Mouse (Mus musculus) E14TG2a.4 (cell line): ENCODE measurements at regions not wholly inside any gene's neighbourhood (a gene's known extent, or its start where the extent isn't known, plus 50 kb on each side); places are given as distances from the start of the nearest gene placed in this dataset.

ENCODE experiments used
- H3K27me3 ChIP-seq: 2 replicates; pipeline ENCODE4 v1.6.1; 2014; ENCODE audit warnings: low read length, control low read depth; ENCODE audit not compliant: insufficient read depth
- H3K36me3 ChIP-seq: 2 replicates; pipeline ENCODE4 v1.6.1; 2014; ENCODE audit warnings: low read length, control low read depth; ENCODE audit not compliant: insufficient read depth
- H3K4me1 ChIP-seq: replicated peaks from 2 replicates; pipeline ENCODE4 v1.6.1; 2014; ENCODE audit warnings: low read depth, low read length, control low read depth
- H3K4me3 ChIP-seq: replicated peaks from 2 replicates; pipeline ENCODE4 v1.5.1; 2014; ENCODE audit warnings: mild to moderate bottlenecking, low read length
- H3K9me3 ChIP-seq: 2 replicates; pipeline ENCODE4 v1.6.1; 2014; ENCODE audit warnings: low read length, control low read depth
- CTCF ChIP-seq: conservative IDR thresholded peaks from 2 replicates; pipeline ENCODE4 v1.5.1; 2014; ENCODE audit warnings: low read length
- NANOG ChIP-seq: IDR thresholded peaks from 2 replicates; pipeline ENCODE4 v1.6.1; 2014; ENCODE audit warnings: borderline replicate concordance, low read length, mixed read lengths
- POU5F1 ChIP-seq: IDR thresholded peaks from 2 replicates; pipeline ENCODE4 v1.6.1; 2014; ENCODE audit warnings: low read length, borderline replicate concordance

GRCm38 (mm10) chr10:98073432-98073831 lies 346.9 kb upstream of the C030005K15Rik start:
- H3K27me3 ChIP-seq: no peaks in the 10 kb centered on the region

GRCm38 (mm10) chr10:98084881-98085280 lies 358.3 kb upstream of the C030005K15Rik start:
- no peak overlapping the region for H3K4me3 ChIP-seq
- H3K27me3 ChIP-seq: no peaks in the 10 kb centered on the region
- no peak for TF ChIP-seq CTCF
- no peak for TF ChIP-seq POU5F1
- TF ChIP-seq NANOG: no peak
- no peaks in the 10 kb centered on the region for H3K9me3 ChIP-seq
- no peaks in the 10 kb centered on the region for H3K4me1 ChIP-seq
- H3K36me3 ChIP-seq: no peaks in the 10 kb centered on the region

More at GRCm38 (mm10) chr10:98073432-98073831, 346.9 kb upstream of the C030005K15Rik start:
- TF ChIP-seq CTCF: no peak
- no peak for TF ChIP-seq POU5F1
- no peak for TF ChIP-seq NANOG
- no peak overlapping the region for H3K4me3 ChIP-seq
- H3K36me3 ChIP-seq: no peaks in the 10 kb centered on the region
- no peaks in the 10 kb centered on the region for H3K9me3 ChIP-seq
- H3K4me1 ChIP-seq: no peaks in the 10 kb centered on the region

DNA sequence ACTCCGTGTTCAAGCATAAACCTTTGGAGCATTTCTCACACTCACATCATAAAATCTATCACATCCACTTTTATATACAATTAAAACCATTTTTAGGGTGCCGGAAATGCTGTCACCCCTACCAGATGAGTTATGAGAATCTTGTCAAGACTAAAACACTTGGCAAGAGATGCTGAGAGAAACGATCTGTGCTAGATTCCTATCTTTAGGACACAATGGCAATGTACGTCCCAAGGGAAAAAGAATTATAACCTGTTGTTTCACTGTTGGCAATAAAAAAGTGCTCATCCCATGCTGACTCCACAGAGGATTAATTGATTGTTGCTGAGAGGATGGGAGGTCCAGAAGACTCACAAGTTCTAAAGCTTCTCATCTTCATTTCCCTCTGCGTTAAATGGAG lies 389.7 kb upstream of the C030005K15Rik start:
- Histone ChIP-seq H3K36me3 (no peaks in the 10 kb centered on the region), H3K4me1 (no peaks in the 10 kb centered on the region), H3K9me3 (no peaks in the 10 kb centered on the region), H3K27me3 (no peaks in the 10 kb centered on the region), H3K4me3 (no peak overlapping the region)
- no peak for TF ChIP-seq POU5F1
- TF ChIP-seq CTCF: no peak
- TF ChIP-seq NANOG: no peak

DNA sequence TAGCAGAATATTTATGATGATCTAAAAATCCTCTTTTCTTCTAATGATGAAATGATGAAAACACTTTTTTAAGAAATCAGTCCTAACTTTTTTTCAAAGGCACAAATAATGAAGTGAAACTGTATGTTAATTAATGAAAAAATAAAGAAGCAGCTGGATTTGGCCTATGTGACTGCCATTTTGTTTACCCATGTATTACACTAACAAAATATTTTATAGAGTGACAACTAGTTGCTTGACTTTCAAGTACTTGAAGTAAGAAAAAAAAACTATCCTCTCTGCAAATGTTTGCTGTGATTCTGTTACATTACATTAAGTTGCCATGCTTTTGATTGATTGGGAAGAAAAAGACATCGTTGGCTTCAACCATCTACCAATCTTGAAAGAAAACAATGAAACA lies 399.2 kb upstream of the C030005K15Rik start:
- no peak for TF ChIP-seq NANOG
- TF ChIP-seq CTCF: no peak
- no peak for TF ChIP-seq POU5F1
- H3K4me1 ChIP-seq: no peaks in the 10 kb centered on the region
- H3K4me3 ChIP-seq: no peak overlapping the region
- H3K9me3 ChIP-seq: no peaks in the 10 kb centered on the region
- H3K36me3 ChIP-seq: no peaks in the 10 kb centered on the region
- no peaks in the 10 kb centered on the region for H3K27me3 ChIP-seq

GRCm38 (mm10) chr10:98135026-98135425 lies 408.5 kb upstream of the C030005K15Rik start:
- no peaks in the 10 kb centered on the region for H3K36me3 ChIP-seq
- no peaks in the 10 kb centered on the region for H3K4me1 ChIP-seq
- no peak overlapping the region for H3K4me3 ChIP-seq
- H3K9me3 ChIP-seq: no peaks in the 10 kb centered on the region
- TF ChIP-seq CTCF (no peak), POU5F1 (no peak), NANOG (no peak)
- no peaks in the 10 kb centered on the region for H3K27me3 ChIP-seq

DNA sequence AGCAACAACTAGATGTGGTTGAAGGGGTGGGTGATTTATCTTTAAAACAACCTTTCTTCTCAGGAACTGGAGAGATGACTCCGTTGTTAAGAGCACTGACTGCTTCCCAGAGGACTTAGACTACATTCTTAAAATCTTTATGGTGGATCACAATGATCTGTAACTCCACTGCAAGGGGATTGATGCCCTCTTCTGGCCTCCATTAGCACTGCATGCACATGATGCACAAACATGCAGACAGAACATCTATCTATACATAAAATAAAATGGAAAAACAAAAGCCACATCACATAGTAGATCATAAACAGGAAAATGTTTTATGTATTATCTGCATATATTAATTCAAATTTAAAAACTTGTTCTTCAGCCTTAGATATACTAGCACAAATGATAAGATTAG lies 419.2 kb upstream of the C030005K15Rik start:
- H3K4me1 ChIP-seq: no peaks in the 10 kb centered on the region
- H3K27me3 ChIP-seq: no peaks in the 10 kb centered on the region
- TF ChIP-seq CTCF: peak; percentile 54
- no peak for TF ChIP-seq POU5F1
- no peak for TF ChIP-seq NANOG
- no peaks in the 10 kb centered on the region for H3K36me3 ChIP-seq
- H3K4me3 ChIP-seq: no peak overlapping the region
- no peaks in the 10 kb centered on the region for H3K9me3 ChIP-seq

DNA sequence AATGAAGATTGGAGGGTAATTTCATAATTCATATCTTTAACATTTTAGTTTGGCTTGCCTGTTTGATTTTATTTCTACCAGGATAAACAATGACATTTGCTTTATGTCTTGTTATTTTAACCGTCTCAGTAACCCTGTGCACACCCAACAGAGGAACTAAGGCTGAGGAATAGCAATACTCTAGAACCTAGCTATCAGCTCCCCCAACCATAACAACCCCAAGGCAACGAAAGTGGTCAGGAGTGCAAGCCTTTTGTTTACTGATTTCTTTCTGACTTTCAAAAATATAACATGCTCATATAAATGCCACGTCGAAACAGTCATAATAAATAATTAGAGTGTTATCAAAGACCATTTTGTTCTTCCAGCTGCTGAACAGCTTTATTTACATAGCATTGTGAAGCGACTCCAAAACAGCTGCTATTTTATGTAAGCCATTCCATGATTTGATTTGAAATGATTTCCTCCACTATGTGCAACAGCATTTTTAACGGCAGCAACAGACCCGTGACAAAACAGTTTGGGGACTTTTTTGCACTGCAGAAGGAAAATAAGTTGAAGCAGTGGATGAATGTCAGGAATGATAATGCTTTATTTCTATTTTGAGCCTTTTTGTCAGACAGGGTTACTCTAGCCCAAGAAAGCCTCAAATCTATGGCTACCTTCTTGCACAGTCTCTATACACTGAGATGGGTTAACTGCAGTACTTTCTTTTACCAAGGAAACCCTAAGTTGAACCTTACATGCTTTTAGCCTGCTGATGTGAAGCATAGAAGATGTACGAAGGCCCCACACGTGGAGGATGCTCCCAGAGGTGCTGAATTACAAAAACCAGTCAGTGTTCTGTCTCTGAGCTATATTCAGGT lies 420.7 kb upstream of the C030005K15Rik start:
- no peak overlapping the region for H3K4me3 ChIP-seq
- TF ChIP-seq NANOG: no peak
- TF ChIP-seq CTCF: no peak
- no peak for TF ChIP-seq POU5F1
- no peaks in the 10 kb centered on the region for H3K4me1 ChIP-seq
- H3K27me3 ChIP-seq: no peaks in the 10 kb centered on the region
- no peaks in the 10 kb centered on the region for H3K9me3 ChIP-seq
- no peaks in the 10 kb centered on the region for H3K36me3 ChIP-seq

- no peak for TF ChIP-seq CTCF
- no peak for TF ChIP-seq NANOG
- TF ChIP-seq POU5F1: no peak
- Histone ChIP-seq H3K4me3 (no peak overlapping the region), H3K36me3 (no peaks in the 10 kb centered on the region), H3K27me3 (no peaks in the 10 kb centered on the region), H3K9me3 (no peaks in the 10 kb centered on the region), H3K4me1 (no peaks in the 10 kb centered on the region)
These were observed 429.4 kb upstream of the C030005K15Rik start for GRCm38 (mm10) chr10:98155982-98156381.

- TF ChIP-seq POU5F1: no peak
- no peak for TF ChIP-seq NANOG
- no peak for TF ChIP-seq CTCF
These were observed 459.1 kb upstream of the C030005K15Rik start for GRCm38 (mm10) chr10:98185666-98186065.

More at GRCm38 (mm10) chr10:98185666-98186065, 459.1 kb upstream of the C030005K15Rik start:
- Histone ChIP-seq H3K36me3 (no peaks in the 10 kb centered on the region), H3K4me1 (no peaks in the 10 kb centered on the region), H3K9me3 (no peaks in the 10 kb centered on the region), H3K27me3 (no peaks in the 10 kb centered on the region), H3K4me3 (no peak overlapping the region)
